Mouse (Mus musculus): ENCODE measurements around the gene Unk. TPM values are rescaled to one million over a fixed set of nuclear protein-coding genes. Genes with fewer than 3 reads are reported as not detected.
A peak's percentile ranks its signal among the peaks of the same experiment; 100 is the strongest.

The Unk gene
- polyA plus RNA-seq, 1 experiment, result 121 TPM

DNA sequence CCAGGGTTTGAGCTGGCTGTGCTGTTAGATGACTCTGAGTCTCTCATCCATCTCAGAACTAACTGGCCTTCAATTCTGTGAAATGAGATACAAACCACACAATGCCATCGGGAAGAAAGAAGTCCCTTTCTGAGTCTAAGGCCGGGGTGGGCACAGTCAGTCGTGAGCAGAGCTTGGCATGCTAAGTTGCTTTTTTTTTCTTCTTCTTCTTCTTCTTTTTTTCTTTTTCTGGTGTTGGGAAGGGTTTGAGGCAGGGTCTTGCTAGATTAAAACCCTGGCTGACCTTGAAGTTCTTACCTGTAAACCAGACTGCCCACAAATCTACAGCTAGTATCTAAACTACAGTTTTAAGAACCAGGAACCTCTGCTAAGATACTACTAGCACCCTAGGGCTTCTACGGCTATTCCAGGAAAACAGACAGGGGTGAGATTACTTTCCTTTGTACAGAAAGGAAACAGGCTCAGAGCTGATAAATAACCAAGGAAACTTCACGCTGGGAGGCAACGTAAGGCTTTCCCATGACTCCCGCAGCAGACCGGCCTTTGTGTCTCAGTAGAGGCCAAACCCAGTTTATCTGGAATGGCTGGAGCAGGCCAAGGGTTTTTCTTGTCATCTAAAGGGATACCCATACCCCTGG is 25.8 kb upstream of the Unk start:
- WGBS, result 22% methylated on average over 8 of the region's 8 CpGs
- no peak for DNase-seq
- H3K4me1 ChIP-seq (replicated peaks; ENCODE audit: control insufficient read depth, insufficient read depth, low read length), result peaks cover 18% of the 10 kb centered on the region
- H3K4me3 ChIP-seq (ENCODE audit: control insufficient read depth, insufficient read depth, low read length), result peak overlapping the region; percentile 39
- H3K27ac ChIP-seq (ENCODE audit: control insufficient read depth, insufficient read depth, low read length), result no peak overlapping the region
- no peaks in the 10 kb centered on the region for H3K27me3 ChIP-seq (ENCODE audit: control insufficient read depth, insufficient read depth, low read length)
- no peaks in the 10 kb centered on the region for H3K36me3 ChIP-seq (ENCODE audit: control insufficient read depth, insufficient read depth, low read length)
- TF ChIP-seq CTCF (IDR thresholded peaks at IDR 0.05; ENCODE audit: borderline replicate concordance, control insufficient read depth, extremely low read depth, insufficient read depth, low read length, poor library complexity) (no peak), POLR2A (IDR thresholded peaks at IDR 0.05; ENCODE audit: control insufficient read depth, extremely low read depth, insufficient read depth, low read length, poor library complexity) (no peak)

- Histone ChIP-seq H3K36me3 (ENCODE audit: control insufficient read depth, insufficient read depth, low read length) (no peaks in the 10 kb centered on the region), H3K27ac (ENCODE audit: control insufficient read depth, insufficient read depth, low read length) (no peak overlapping the region), H3K27me3 (ENCODE audit: control insufficient read depth, insufficient read depth, low read length) (no peaks in the 10 kb centered on the region), H3K4me1 (replicated peaks; ENCODE audit: control insufficient read depth, insufficient read depth, low read length) (peaks cover 16% of the 10 kb centered on the region), H3K4me3 (ENCODE audit: control insufficient read depth, insufficient read depth, low read length) (peak overlapping the region; percentile 39)
- peak; percentile 82 for DNase-seq
- 9% methylated on average over 54 of the region's 54 CpGs for WGBS
- TF ChIP-seq CTCF (IDR thresholded peaks at IDR 0.05; ENCODE audit: borderline replicate concordance, control insufficient read depth, extremely low read depth, insufficient read depth, low read length, poor library complexity) (peak; percentile 75; the same call in 1 of the 2 replicates), POLR2A (IDR thresholded peaks at IDR 0.05; ENCODE audit: control insufficient read depth, extremely low read depth, insufficient read depth, low read length, poor library complexity) (no peak)
Observed at GRCm38 (mm10) chr11:116004840-116005700, 25.1 kb upstream of the Unk start.

DNA sequence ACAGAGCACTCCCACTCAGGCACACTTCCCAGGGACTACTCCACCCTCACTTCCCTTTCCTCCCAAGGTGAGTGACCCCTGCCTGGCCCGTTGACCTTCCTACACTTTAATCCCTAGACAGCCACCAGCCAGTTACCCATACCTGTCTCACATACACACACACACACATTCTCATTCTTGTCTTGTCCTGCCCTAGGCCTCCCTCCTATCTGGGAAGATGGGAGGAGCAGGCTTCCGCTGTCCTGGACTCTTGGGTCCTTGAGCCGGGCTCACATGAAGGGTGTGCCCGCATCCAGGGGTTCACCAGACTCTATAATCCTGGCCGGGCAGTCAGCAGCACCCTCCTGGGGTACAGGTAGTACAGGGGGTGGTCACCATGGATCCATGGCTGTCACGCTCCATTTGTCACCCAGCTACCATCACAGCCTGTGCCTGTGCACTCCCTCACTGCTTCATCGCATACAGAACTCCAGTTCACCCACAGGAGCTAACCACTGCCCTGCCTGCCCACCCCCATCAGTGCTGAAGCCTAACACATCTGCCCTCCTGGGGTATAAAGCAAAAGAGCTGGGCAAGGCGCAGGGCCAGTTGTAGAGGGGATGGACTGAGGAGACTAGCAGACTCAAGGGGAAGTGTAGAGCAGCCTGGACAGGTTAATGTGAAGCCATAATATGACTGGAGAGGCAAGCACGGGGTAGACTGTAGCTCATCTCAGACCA is 24.3 kb upstream of the Unk start:
- 91% methylated on average over 9 of the region's 9 CpGs for WGBS
- no peak overlapping the region for H3K27ac ChIP-seq (ENCODE audit: control insufficient read depth, insufficient read depth, low read length)
- H3K4me3 ChIP-seq (ENCODE audit: control insufficient read depth, insufficient read depth, low read length), result no peak overlapping the region
- TF ChIP-seq POLR2A (IDR thresholded peaks at IDR 0.05; ENCODE audit: control insufficient read depth, extremely low read depth, insufficient read depth, low read length, poor library complexity), result no peak
- no peak for TF ChIP-seq CTCF (IDR thresholded peaks at IDR 0.05; ENCODE audit: borderline replicate concordance, control insufficient read depth, extremely low read depth, insufficient read depth, low read length, poor library complexity)
- peaks cover 16% of the 10 kb centered on the region for H3K4me1 ChIP-seq (replicated peaks; ENCODE audit: control insufficient read depth, insufficient read depth, low read length)
- DNase-seq, result no peak
- no peaks in the 10 kb centered on the region for H3K36me3 ChIP-seq (ENCODE audit: control insufficient read depth, insufficient read depth, low read length)
- H3K27me3 ChIP-seq (ENCODE audit: control insufficient read depth, insufficient read depth, low read length), result no peaks in the 10 kb centered on the region

DNA sequence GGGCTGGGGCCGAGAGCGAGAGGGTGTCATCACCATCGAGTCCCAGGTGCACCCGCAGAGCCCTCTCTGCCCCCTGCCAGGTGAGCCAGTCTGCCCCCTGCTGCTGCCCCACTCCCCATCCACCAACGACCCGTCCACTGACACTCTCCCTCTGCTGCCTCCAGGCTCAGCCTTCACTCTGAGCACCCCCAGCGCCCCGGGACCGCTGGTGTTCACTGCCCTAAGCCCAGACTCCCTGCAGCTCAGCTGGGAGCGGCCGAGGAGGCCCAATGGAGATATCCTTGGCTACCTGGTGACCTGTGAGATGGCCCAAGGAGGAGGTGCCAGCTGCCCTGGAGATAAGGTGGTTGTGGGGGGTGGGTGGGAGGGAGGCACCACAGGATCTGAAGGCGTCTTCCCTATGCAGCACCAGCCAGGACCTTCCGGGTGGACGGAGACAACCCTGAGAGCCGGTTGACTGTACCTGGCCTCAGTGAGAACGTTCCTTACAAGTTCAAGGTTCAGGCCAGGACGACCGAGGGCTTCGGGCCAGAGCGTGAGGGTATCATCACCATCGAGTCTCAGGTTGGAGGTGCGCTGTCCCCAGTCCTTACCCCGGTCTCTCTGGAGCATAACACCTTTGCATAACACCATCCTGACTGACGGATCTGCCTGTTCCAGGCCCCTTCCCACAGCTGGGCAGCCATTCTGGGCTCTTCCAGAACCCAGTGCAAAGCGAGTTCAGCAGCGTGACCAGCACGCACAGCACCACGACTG is 22.8 kb upstream of the Unk start:
- H3K36me3 ChIP-seq (ENCODE audit: control insufficient read depth, insufficient read depth, low read length), result no peaks in the 10 kb centered on the region
- no peak overlapping the region for H3K27ac ChIP-seq (ENCODE audit: control insufficient read depth, insufficient read depth, low read length)
- 97% methylated on average over 28 of the region's 28 CpGs for WGBS
- no peaks in the 10 kb centered on the region for H3K27me3 ChIP-seq (ENCODE audit: control insufficient read depth, insufficient read depth, low read length)
- H3K4me1 ChIP-seq (replicated peaks; ENCODE audit: control insufficient read depth, insufficient read depth, low read length), result peaks cover 20% of the 10 kb centered on the region
- TF ChIP-seq POLR2A (IDR thresholded peaks at IDR 0.05; ENCODE audit: control insufficient read depth, extremely low read depth, insufficient read depth, low read length, poor library complexity) (no peak), CTCF (IDR thresholded peaks at IDR 0.05; ENCODE audit: borderline replicate concordance, control insufficient read depth, extremely low read depth, insufficient read depth, low read length, poor library complexity) (no peak)
- H3K4me3 ChIP-seq (ENCODE audit: control insufficient read depth, insufficient read depth, low read length), result no peak overlapping the region
- no peak for DNase-seq

DNA sequence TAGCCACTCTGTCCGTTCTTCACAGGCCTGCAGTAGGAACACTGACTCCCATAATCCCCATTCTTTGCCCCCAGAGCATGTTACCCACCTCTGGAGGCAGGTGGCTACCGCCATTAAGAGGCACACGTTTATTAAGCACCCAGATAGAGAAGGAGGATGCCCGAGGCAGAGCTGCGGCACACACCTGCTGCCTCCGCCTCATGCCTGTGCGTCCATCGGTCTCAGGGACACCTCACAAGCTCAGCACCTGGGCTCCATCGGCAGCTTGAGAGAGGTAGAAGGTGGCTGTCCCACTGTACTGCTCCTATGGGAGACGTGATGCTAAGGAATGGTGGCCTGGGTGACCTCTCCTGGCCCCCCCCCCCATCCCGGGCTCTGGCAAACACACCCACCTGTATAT is 21.7 kb upstream of the Unk start:
- no peak for DNase-seq
- Histone ChIP-seq H3K4me3 (ENCODE audit: control insufficient read depth, insufficient read depth, low read length) (no peak overlapping the region), H3K27ac (ENCODE audit: control insufficient read depth, insufficient read depth, low read length) (no peak overlapping the region), H3K4me1 (replicated peaks; ENCODE audit: control insufficient read depth, insufficient read depth, low read length) (peaks cover 26% of the 10 kb centered on the region), H3K36me3 (ENCODE audit: control insufficient read depth, insufficient read depth, low read length) (no peaks in the 10 kb centered on the region), H3K27me3 (ENCODE audit: control insufficient read depth, insufficient read depth, low read length) (no peaks in the 10 kb centered on the region)
- TF ChIP-seq CTCF (IDR thresholded peaks at IDR 0.05; ENCODE audit: borderline replicate concordance, control insufficient read depth, extremely low read depth, insufficient read depth, low read length, poor library complexity) (no peak), POLR2A (IDR thresholded peaks at IDR 0.05; ENCODE audit: control insufficient read depth, extremely low read depth, insufficient read depth, low read length, poor library complexity) (no peak)
- 90% methylated on average over 11 of the region's 11 CpGs for WGBS

Measured in thymus, adult 2 months (tissue).